Mouse (Mus musculus) midbrain, embryonic 13.5 days (tissue): ENCODE data around the gene Gjc1. TPM values are rescaled to one million over a fixed set of nuclear protein-coding genes. Genes with fewer than 3 reads are reported as not detected.

Experiments used
- ATAC-seq: fragments of 200-750 bp; cut with Nextera tagmentation; 2 replicates; pipeline ENCODE4 v1.8.0; 2017; ENCODE audit warnings: mild to moderate bottlenecking, moderate TSS enrichment, moderate library complexity
- H3K27ac ChIP-seq: fragments of 300-500 bp; sonication (generic); 2 replicates; pipeline ENCODE4 v1.5.1; 2015; ENCODE audit warnings: inconsistent platforms, mild to moderate bottlenecking, moderate library complexity
- H3K27me3 ChIP-seq: fragments of 300-500 bp; sonication (generic); 2 replicates; pipeline ENCODE4 v1.6.1; 2015; ENCODE audit warnings: mild to moderate bottlenecking, inconsistent platforms
- H3K36me3 ChIP-seq: fragments of 300-500 bp; sonication (generic); 2 replicates; pipeline ENCODE4 v1.6.1; 2015; ENCODE audit warnings: mild to moderate bottlenecking, inconsistent platforms
- H3K4me1 ChIP-seq: fragments of 300-500 bp; sonication (generic); replicated peaks from 2 replicates; pipeline ENCODE4 v1.6.1; 2015; ENCODE audit warnings: inconsistent platforms
- H3K4me2 ChIP-seq: fragments of 300-500 bp; sonication (generic); replicated peaks from 2 replicates; pipeline ENCODE4 v1.6.1; 2015; ENCODE audit warnings: moderate library complexity, mild to moderate bottlenecking, inconsistent platforms
- H3K4me3 ChIP-seq: fragments of 300-500 bp; sonication (generic); replicated peaks from 2 replicates; pipeline ENCODE4 v1.5.1; 2015; ENCODE audit warnings: mild to moderate bottlenecking, inconsistent platforms
- H3K9ac ChIP-seq: fragments of 300-500 bp; sonication (generic); replicated peaks from 2 replicates; pipeline ENCODE4 v1.6.1; 2015; ENCODE audit warnings: mild to moderate bottlenecking, inconsistent platforms
- H3K9me3 ChIP-seq: fragments of 300-500 bp; sonication (generic); 2 replicates; pipeline ENCODE4 v1.6.1; 2016; ENCODE audit warnings: mild to moderate bottlenecking, inconsistent platforms
- WGBS: fragments of 180-500 bp; shearing (Covaris S2); methylation state at CpG from one replicate; pipeline ENCODE4 v1.1.7; 2015; 5-methylcytosine and 5-hydroxymethylcytosine counted together
- polyA plus RNA-seq: library from polyadenylated mRNA; unstranded; fragments of >200 nt; fragmentation: Nextera tagmentation; extraction: Ambion mirVana; gene quantifications from 2 replicates; pipeline ENCODE4 v1.2.1, GENCODE M21; 2015

The Gjc1 gene
- polyA plus RNA-seq, 1 experiment from 2014 or later, result 53.3 TPM

DNA sequence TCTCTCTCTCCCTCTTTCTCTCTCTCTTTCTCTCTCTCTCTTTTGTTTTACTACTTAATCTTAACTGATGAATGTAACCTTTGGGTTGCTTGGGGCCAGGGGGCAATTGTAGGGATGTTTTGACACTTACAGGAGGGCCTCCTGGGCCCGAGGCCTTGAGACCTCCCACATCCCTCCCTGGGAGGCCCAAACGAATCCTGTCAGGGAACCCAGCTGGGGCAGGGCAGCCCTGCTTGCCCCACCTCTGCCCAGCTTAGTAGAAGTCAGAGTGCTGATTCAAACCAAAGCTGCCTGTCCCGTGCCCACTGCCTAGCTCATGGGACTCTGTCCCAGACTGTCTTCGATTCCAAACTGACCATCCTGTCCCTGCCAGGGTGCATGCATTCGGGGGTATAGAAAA, 40.9 kb downstream of the Gjc1 start:
- Histone ChIP-seq H3K27me3 (peaks cover 4% of the 10 kb centered on the region; the same call in 1 of the 2 replicates), H3K4me2 (no peak overlapping the region), H3K27ac (no peak overlapping the region), H3K9me3 (no peaks in the 10 kb centered on the region), H3K36me3 (peaks cover 21% of the 10 kb centered on the region), H3K4me3 (no peak overlapping the region), H3K4me1 (peaks cover 34% of the 10 kb centered on the region), H3K9ac (no peak overlapping the region)
- no peak for ATAC-seq
- 43% methylated on average over 5 of the region's 5 CpGs for WGBS

GRCm38 (mm10) chr11:102778165-102778564, 41.3 kb downstream of the Gjc1 start:
- peaks cover 21% of the 10 kb centered on the region for H3K36me3 ChIP-seq
- WGBS, result 32% methylated on average over 14 of the region's 14 CpGs
- no peak overlapping the region for H3K27ac ChIP-seq
- H3K4me3 ChIP-seq, result no peak overlapping the region
- H3K4me1 ChIP-seq, result peaks cover 39% of the 10 kb centered on the region
- peaks cover 4% of the 10 kb centered on the region; the same call in 1 of the 2 replicates for H3K27me3 ChIP-seq
- H3K9ac ChIP-seq, result no peak overlapping the region
- no peak for ATAC-seq
- H3K9me3 ChIP-seq, result no peaks in the 10 kb centered on the region
- peak overlapping the region; percentile 44 for H3K4me2 ChIP-seq

- Histone ChIP-seq H3K4me3 (peak overlapping the region; percentile 19; the same call in 1 of the 2 replicates), H3K36me3 (peaks cover 21% of the 10 kb centered on the region), H3K27me3 (peaks cover 4% of the 10 kb centered on the region; the same call in 1 of the 2 replicates), H3K4me1 (peaks cover 44% of the 10 kb centered on the region), H3K4me2 (peak overlapping the region; percentile 44), H3K27ac (no peak overlapping the region), H3K9ac (peak overlapping the region; percentile 57), H3K9me3 (no peaks in the 10 kb centered on the region)
- WGBS, result 30% methylated on average over 21 of the region's 21 CpGs
- no peak for ATAC-seq
These were observed 41.9 kb downstream of the Gjc1 start for GRCm38 (mm10) chr11:102777598-102777997.

DNA sequence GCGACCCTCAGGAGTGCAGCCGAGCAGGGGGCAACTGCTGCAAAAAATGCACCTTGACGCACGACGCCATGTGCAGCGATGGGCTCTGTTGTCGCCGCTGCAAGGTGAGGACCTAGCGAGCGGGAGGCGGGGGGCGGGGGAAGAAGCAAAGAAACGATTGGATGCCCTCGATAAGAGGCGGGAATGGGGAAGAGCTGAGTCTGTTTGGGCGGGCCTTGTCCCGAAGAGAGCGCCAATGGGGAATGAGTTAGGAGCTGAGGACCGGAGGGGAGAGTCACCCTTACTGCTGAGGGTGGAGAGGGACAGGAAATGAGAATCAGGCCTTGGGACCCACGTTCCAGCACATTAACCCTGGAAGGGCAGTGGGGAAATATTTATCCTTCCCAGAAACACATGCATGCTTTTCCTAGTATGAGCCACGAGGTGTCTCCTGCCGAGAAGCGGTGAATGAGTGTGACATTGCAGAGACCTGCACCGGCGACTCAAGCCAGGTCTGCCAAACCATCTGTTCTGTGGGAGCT, 44.8 kb downstream of the Gjc1 start:
- peaks cover 73% of the 10 kb centered on the region for H3K4me1 ChIP-seq
- 2% methylated on average over 25 of the region's 25 CpGs for WGBS
- H3K9ac ChIP-seq, result peak overlapping the region; percentile 88
- H3K4me3 ChIP-seq, result peak overlapping the region; percentile 64
- no peaks in the 10 kb centered on the region for H3K9me3 ChIP-seq
- H3K27ac ChIP-seq, result peak overlapping the region; percentile 96
- peak; percentile 88 for ATAC-seq
- peaks cover 21% of the 10 kb centered on the region for H3K36me3 ChIP-seq
- peaks cover 4% of the 10 kb centered on the region; the same call in 1 of the 2 replicates for H3K27me3 ChIP-seq
- H3K4me2 ChIP-seq, result peak overlapping the region; percentile 92

GRCm38 (mm10) chr11:102773713-102774611, 45.5 kb downstream of the Gjc1 start:
- Histone ChIP-seq H3K9me3 (no peaks in the 10 kb centered on the region), H3K27me3 (peaks cover 4% of the 10 kb centered on the region; the same call in 1 of the 2 replicates), H3K9ac (peak overlapping the region; percentile 88), H3K36me3 (peaks cover 21% of the 10 kb centered on the region), H3K4me1 (peaks cover 80% of the 10 kb centered on the region), H3K4me2 (peak overlapping the region; percentile 92), H3K4me3 (peak overlapping the region; percentile 64), H3K27ac (peak overlapping the region; percentile 96)
- peak; percentile 57 for ATAC-seq
- under 1% methylated on average over 41 of the region's 46 CpGs for WGBS

- Histone ChIP-seq H3K4me3 (no peak overlapping the region), H3K27me3 (peaks cover 4% of the 10 kb centered on the region; the same call in 1 of the 2 replicates), H3K9ac (peak overlapping the region; percentile 7; the same call in 1 of the 2 replicates), H3K9me3 (no peaks in the 10 kb centered on the region), H3K4me2 (peak overlapping the region; percentile 41), H3K36me3 (peaks cover 18% of the 10 kb centered on the region), H3K27ac (peak overlapping the region; percentile 96), H3K4me1 (peaks cover 77% of the 10 kb centered on the region)
- ATAC-seq, result no peak
- 63% methylated on average over 18 of the region's 18 CpGs for WGBS
These were observed 46.5 kb downstream of the Gjc1 start for GRCm38 (mm10) chr11:102772771-102773700.

GRCm38 (mm10) chr11:102771916-102772714, 47.4 kb downstream of the Gjc1 start:
- Histone ChIP-seq H3K9ac (peak overlapping the region; percentile 7), H3K4me3 (no peak overlapping the region), H3K4me2 (peak overlapping the region; percentile 41), H3K9me3 (no peaks in the 10 kb centered on the region), H3K36me3 (peaks cover 14% of the 10 kb centered on the region), H3K4me1 (peaks cover 76% of the 10 kb centered on the region), H3K27me3 (peaks cover 4% of the 10 kb centered on the region; the same call in 1 of the 2 replicates), H3K27ac (peak overlapping the region; percentile 53)
- WGBS, result 22% methylated on average over 16 of the region's 16 CpGs
- no peak for ATAC-seq

DNA sequence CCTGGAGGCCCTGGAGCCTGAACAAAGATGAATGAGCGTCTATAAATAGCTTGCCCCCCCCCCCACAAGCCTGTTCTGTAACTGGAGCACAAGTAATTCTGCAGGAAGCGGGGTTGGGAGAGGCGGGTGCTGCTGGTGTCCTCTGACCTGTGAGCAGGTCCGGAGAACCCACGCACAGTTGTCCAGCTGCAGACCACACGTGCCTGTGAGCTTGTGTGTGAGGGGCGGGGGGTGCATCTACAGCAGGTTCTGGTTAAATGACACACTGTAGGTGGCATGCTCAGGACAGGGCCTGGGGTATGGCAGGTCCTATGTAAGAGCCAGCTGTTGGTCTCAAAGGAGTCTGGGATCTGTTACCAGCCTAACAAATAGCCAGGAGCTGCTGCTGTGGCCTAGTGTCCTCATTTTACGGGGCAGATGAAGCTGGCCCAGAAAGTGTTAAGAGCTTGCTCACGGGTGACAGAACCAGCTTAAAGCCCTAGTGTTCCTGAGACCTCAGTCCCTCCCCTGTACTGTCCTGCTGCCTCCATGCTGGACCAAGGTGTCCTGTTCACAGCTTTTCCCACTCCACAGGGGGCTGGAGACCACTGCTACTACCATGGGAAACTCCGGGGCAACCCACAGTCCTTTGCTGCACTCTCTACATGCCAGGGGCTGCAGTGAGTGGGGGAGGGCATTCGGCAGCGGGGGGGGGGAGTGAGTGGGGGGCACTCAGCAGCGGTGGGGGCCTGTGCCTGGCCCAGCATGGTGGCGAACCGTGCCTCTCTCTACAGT, 48.7 kb downstream of the Gjc1 start:
- no peak for ATAC-seq
- peak overlapping the region; percentile 39 for H3K27ac ChIP-seq
- no peak overlapping the region for H3K4me3 ChIP-seq
- no peaks in the 10 kb centered on the region for H3K27me3 ChIP-seq
- WGBS, result 55% methylated on average over 15 of the region's 15 CpGs
- H3K4me2 ChIP-seq, result 0 out of 2 replicates have a peak overlapping the region, but pooled peaks have one; percentile 1
- peaks cover 1% of the 10 kb centered on the region for H3K36me3 ChIP-seq
- H3K9me3 ChIP-seq, result no peaks in the 10 kb centered on the region
- peaks cover 69% of the 10 kb centered on the region for H3K4me1 ChIP-seq
- 0 out of 2 replicates have a peak overlapping the region, but pooled peaks have one; percentile 3 for H3K9ac ChIP-seq

DNA sequence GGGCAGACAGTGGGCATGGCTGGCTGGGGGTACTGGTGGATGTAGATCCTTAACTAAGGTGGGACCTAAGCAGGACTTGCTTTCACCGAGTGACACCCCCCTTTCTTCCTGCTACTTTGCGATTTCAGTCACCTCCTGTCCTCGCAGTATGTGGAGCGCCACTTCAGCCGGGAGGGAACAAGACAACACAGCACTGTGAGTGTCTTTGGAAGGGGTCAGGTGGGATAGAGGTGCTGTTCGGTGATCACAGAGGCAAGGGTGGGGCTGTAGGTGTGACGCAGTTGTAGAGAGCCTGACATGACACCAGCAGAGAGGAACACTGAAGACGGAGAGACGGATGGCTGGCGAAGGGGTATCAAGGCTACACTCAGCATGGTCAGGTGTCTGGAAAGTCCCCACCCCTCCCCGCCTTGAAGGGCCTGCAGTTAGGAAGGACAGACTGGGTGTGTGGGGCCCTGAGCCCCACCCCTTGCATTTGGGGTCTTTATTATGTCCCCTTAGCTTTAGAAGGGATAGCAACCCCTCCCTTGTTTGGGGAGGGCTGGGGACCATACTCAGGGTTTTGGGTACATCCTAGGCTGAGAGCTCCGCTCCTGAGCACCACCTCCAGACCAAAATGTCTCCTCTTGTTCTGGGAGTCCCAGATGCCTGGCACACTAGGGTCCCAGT, 49.4 kb downstream of the Gjc1 start:
- Histone ChIP-seq H3K9me3 (no peaks in the 10 kb centered on the region), H3K4me1 (peaks cover 62% of the 10 kb centered on the region), H3K36me3 (no peaks in the 10 kb centered on the region), H3K27me3 (no peaks in the 10 kb centered on the region), H3K9ac (0 out of 2 replicates have a peak overlapping the region, but pooled peaks have one; percentile 3), H3K4me3 (no peak overlapping the region), H3K4me2 (no peak overlapping the region), H3K27ac (peak overlapping the region; percentile 39)
- no peak for ATAC-seq
- WGBS, result 87% methylated on average over 12 of the region's 12 CpGs

DNA sequence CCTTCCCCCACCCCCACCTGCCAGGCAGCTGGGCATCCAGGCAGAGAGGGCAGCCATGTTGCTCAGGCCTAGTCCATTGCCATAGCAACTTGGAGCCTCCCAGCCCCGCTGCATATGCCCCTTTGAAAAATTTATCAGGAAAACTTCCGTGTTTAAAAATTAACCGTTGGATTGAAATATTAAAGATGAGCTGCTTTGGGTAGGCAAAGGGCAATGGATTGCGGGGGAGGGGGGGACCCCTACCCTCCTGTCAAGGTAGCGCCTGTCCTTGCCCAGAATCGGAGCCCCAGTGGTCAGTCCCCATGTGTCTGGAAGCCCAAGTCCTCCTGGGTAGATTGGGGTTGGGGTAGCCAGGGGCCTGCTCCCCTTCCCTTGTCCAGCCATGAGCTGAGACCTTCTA, 50.4 kb downstream of the Gjc1 start:
- Histone ChIP-seq H3K4me1 (peaks cover 59% of the 10 kb centered on the region), H3K4me2 (no peak overlapping the region), H3K36me3 (no peaks in the 10 kb centered on the region), H3K9ac (no peak overlapping the region), H3K27me3 (no peaks in the 10 kb centered on the region), H3K9me3 (no peaks in the 10 kb centered on the region), H3K4me3 (no peak overlapping the region), H3K27ac (no peak overlapping the region)
- WGBS, result 78% methylated on average over 6 of the region's 6 CpGs
- no peak for ATAC-seq
